Mouse (Mus musculus) liver, embryonic 16.5 days (tissue): ENCODE data around the gene Vhl. TPM values are rescaled to one million over a fixed set of nuclear protein-coding genes. Genes with fewer than 3 reads are reported as not detected.

Experiments
- ATAC-seq: fragments of 200-750 bp; cut with Nextera tagmentation; 2 replicates; pipeline ENCODE4 v1.8.0; 2017; ENCODE audit warnings: low read depth, mild to moderate bottlenecking, moderate number of reproducible peaks, moderate library complexity
- H3K27ac ChIP-seq: fragments of 300-500 bp; sonication (generic); 2 replicates; pipeline ENCODE4 v1.5.1; 2014; ENCODE audit warnings: mild to moderate bottlenecking, low read length
- H3K27me3 ChIP-seq: fragments of 300-500 bp; sonication (generic); 2 replicates; pipeline ENCODE4 v1.6.1; 2014; ENCODE audit warnings: low read depth, low read length, mixed read lengths; ENCODE audit not compliant: control insufficient read depth, insufficient read depth
- H3K36me3 ChIP-seq: fragments of 300-500 bp; sonication (generic); 2 replicates; pipeline ENCODE4 v1.6.1; 2014; ENCODE audit warnings: mild to moderate bottlenecking; ENCODE audit not compliant: control insufficient read depth, insufficient read depth
- H3K4me1 ChIP-seq: fragments of 300-500 bp; sonication (generic); 2 replicates; pipeline ENCODE4 v1.6.1; 2014; ENCODE audit warnings: low read depth, low read length, mixed read lengths; ENCODE audit not compliant: control insufficient read depth
- H3K4me2 ChIP-seq: fragments of 300-500 bp; sonication (generic); 2 replicates; pipeline ENCODE4 v1.6.1; 2014; ENCODE audit warnings: low read depth, low read length, mixed read lengths
- H3K4me3 ChIP-seq: fragments of 300-500 bp; sonication (generic); 2 replicates; pipeline ENCODE4 v1.5.1; 2014; ENCODE audit warnings: low read depth, mild to moderate bottlenecking, low read length
- H3K9ac ChIP-seq: fragments of 300-500 bp; sonication (generic); 2 replicates; pipeline ENCODE4 v1.6.1; 2014; ENCODE audit warnings: low read depth, low read length
- H3K9me3 ChIP-seq: fragments of 300-500 bp; sonication (generic); replicated peaks from 2 replicates; pipeline ENCODE4 v1.6.1; 2016; ENCODE audit warnings: low read length; ENCODE audit not compliant: control insufficient read depth
- WGBS: fragments of 180-500 bp; shearing (Covaris S2); extraction: QIAGEN DNeasy Blood & Tissue Kit; methylation state at CpG from one replicate; pipeline ENCODE4 v1.1.7; 2014; ENCODE audit not compliant: insufficient replicate concordance; 5-methylcytosine and 5-hydroxymethylcytosine counted together
- polyA plus RNA-seq: library from polyadenylated mRNA; unstranded; fragments of >200 nt; fragmentation: Nextera tagmentation; extraction: Ambion mirVana; gene quantifications from 2 replicates; pipeline ENCODE4 v1.2.1, GENCODE M21; 2015

Gene Vhl
- polyA plus RNA-seq, 1 experiment from 2014 or later, result 9.1 TPM

DNA sequence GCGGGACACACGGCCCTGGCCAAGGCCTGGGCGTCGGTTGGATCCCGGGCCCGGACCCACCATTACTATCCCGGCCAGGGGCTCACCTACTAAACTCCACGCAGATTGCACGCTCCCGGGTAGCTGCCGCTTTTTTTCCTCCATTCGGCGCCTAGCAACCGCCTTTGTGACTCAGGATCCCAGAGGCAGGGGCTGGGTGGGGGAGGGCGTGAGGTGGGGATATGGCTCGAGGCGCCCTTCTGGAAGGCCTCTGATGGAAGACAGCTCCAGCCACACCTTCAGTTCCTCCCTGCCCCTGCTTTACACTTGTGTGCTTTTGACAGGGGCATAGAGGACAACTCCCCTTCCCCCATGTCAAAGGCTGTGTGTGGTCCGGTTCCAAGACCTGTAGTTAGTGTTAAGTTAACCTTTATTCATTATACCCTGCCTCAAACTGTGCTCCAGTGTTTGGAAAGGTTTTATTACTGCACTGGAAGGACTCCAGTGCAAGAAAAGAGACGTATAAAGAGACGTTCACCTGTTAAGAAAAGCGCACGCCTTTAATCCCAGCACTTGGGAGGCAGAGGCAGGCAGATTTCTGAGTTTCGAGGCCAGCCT, 23.1 kb upstream of the Vhl start, which contains the start of gene Fancd2os:
Gene Fancd2os (minus strand): TSS at position 173 of the 597 bp plus-strand sequence.
- Histone ChIP-seq H3K36me3 (no peaks in the 10 kb centered on the region), H3K27ac (no peak within 1 kb of the TSS), H3K4me3 (no peak within 1 kb of the TSS), H3K9me3 (no peaks in the 10 kb centered on the region), H3K4me1 (peaks cover 8% of the 10 kb centered on the region), H3K9ac (no peak within 1 kb of the TSS), H3K27me3 (no peaks in the 10 kb centered on the region), H3K4me2 (no peak within 1 kb of the TSS)
- no peak for ATAC-seq
- WGBS, result 70% methylated on average over 23 of the region's 23 CpGs

DNA sequence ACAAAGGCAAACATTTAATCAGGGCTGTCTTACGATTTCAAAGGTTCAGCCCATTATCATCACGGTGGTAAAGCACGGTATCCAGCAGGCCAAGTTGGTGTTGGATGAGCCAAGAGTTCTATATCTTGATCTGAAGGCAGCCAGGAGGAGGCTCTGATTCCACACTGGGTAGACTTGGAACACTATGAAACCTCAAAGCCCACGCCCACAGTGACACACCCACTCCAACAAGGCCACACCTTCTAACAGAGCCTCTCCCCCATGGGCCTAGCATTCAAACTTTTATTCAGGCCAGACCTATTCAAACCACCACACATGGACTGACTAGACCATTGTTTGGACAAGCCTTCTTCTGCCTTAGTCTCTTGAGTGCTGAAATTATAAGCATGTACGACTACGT, 20.9 kb upstream of the Vhl start:
- Histone ChIP-seq H3K4me1 (peaks cover 17% of the 10 kb centered on the region), H3K27me3 (no peaks in the 10 kb centered on the region), H3K27ac (no peak overlapping the region), H3K36me3 (no peaks in the 10 kb centered on the region), H3K4me3 (no peak overlapping the region), H3K4me2 (no peak overlapping the region), H3K9ac (no peak overlapping the region), H3K9me3 (no peaks in the 10 kb centered on the region)
- 77% methylated on average over 6 of the region's 6 CpGs for WGBS
- ATAC-seq, result no peak

DNA sequence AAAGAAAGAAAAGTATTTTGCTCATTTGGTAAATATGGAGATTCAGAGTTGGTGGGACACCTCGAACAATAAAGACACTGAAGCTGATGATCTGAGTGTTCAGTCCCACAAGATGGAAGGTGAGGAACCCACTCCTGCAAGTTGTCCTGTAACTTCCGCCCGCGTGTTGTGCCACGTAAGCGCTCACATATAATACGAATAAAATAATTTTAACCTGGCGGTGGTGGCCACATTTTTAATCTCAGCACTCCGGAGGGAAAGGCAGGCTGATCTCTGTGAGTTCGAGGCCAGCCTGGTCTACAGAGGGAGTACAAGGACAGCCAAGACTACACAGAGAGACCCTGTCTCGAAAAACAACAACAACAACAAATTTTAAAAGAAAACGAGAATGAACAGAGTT, 19.8 kb upstream of the Vhl start:
- Histone ChIP-seq H3K36me3 (no peaks in the 10 kb centered on the region), H3K4me1 (peaks cover 17% of the 10 kb centered on the region), H3K27me3 (no peaks in the 10 kb centered on the region), H3K9ac (peak overlapping the region; percentile 90), H3K9me3 (no peaks in the 10 kb centered on the region), H3K27ac (peak overlapping the region; percentile 83; the same call in 1 of the 2 replicates), H3K4me3 (peak overlapping the region; percentile 94), H3K4me2 (peak overlapping the region; percentile 81)
- no peak for ATAC-seq
- WGBS, result 58% methylated on average over 12 of the region's 12 CpGs

DNA sequence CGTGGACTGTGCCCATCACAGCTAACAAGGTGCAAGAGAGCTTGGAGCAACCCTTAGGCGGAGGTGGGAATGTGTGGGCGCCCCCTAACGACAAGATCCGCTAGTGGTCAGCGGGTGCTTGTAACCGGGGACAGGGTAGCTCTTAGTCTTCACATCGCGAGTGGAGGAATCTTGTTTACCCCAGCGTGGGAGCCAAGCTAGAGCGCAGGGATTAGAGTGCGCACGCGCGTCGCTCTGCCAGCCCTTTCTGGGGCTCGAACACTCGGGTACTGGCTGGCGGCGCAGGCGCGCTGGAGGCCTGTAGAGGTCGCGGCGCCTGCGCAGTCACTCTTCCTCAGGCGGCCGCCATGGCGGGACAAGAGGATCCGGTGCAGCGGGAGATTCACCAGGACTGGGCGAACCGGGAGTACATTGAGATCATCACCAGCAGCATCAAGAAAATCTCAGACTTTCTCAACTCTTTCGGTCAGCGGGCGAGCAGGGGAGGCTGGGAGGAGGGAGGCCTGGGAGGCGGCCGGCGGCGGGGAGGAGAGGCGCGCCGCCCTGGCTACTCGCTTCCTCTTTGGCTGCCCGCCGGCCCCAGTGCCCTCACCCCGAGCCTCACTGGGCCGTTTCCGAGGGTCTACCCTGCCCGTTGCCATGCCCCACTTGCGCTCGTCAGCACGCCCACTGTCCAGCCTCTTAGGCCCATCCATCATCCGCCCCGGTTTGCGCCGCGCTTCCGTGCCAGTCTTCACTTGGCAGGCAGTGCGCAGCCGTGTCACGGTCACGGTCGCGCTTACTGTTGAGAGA, 19.1 kb upstream of the Vhl start, which contains the start of gene Brk1:
Gene Brk1 (plus strand): TSS at position 341 of the 792 bp plus-strand sequence.
- Histone ChIP-seq H3K9me3 (no peaks in the 10 kb centered on the region), H3K4me3 (peak within 1 kb of the TSS; percentile 94), H3K36me3 (no peaks in the 10 kb centered on the region), H3K9ac (peak within 1 kb of the TSS; percentile 90), H3K4me1 (peaks cover 17% of the 10 kb centered on the region), H3K27ac (peak within 1 kb of the TSS; percentile 83), H3K27me3 (no peaks in the 10 kb centered on the region), H3K4me2 (peak within 1 kb of the TSS; percentile 81)
- ATAC-seq, result peak; percentile 93
- under 1% methylated on average over 64 of the region's 65 CpGs for WGBS

DNA sequence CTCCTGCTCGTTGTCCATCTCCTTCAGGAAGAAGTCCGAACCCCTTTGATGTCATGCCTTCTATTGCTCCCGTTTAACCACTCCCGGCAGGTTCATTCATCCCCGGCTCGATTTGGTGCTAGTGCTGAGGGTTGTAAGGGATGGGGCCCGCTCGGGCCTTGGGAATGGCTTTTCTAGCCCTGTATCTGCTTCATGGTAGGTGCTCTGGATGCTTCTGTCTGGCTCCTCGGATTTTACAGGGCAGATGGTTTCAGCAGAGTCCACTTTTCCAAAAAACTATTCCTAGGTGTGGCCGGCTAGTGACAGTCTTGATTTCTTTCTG, 18.6 kb upstream of the Vhl start:
- Histone ChIP-seq H3K36me3 (no peaks in the 10 kb centered on the region), H3K27ac (peak overlapping the region; percentile 83; the same call in 1 of the 2 replicates), H3K9ac (peak overlapping the region; percentile 90), H3K9me3 (no peaks in the 10 kb centered on the region), H3K4me3 (peak overlapping the region; percentile 94), H3K27me3 (no peaks in the 10 kb centered on the region), H3K4me1 (peaks cover 17% of the 10 kb centered on the region), H3K4me2 (peak overlapping the region; percentile 81)
- peak; percentile 4; the same call in 1 of the 2 replicates for ATAC-seq
- WGBS, result 1% methylated on average over 10 of the region's 10 CpGs

DNA sequence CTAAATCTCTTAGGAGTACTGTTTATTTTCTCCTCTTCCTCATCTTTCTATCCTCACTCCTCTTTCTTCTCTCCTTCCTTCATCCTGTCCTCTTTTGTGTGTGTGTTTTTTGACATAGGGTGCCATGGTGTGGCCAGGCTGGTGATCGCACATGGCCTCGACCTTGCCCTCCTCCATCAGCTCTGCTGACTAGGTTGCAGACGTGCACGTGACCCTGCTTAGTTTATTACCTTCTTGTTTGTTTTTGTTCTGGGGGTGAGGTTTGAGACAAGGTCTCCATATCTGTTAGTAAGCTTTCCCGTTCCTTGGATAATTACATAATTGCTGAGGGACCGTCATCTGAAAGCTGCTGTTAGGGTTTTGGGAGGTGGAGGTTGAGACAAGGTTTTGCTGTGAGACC, 14.9 kb upstream of the Vhl start:
- WGBS, result 72% methylated on average over 6 of the region's 6 CpGs
- Histone ChIP-seq H3K36me3 (peaks cover 2% of the 10 kb centered on the region; the same call in 1 of the 2 replicates), H3K4me1 (peaks cover 14% of the 10 kb centered on the region), H3K27me3 (no peaks in the 10 kb centered on the region), H3K4me3 (no peak overlapping the region), H3K27ac (no peak overlapping the region), H3K4me2 (no peak overlapping the region), H3K9ac (no peak overlapping the region), H3K9me3 (no peaks in the 10 kb centered on the region)
- no peak for ATAC-seq

DNA sequence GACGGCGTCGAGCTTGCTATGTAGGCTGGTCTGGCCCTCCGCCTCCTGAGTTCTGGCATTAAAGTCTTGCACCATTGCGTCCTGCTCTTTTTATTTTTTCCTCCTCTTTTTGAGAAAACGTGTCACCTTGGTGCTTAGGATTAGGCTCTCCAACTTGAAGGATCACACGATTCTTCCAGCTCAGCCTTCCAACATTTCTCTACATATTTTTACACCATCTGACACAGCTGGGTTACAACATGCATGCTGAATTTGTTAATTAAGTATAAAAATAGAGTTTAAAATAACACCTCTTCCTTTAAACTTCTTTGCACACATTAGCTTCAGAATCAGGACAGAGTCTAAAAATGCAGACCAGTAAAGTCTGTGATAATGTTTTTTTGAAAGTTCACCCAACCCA, 14.5 kb upstream of the Vhl start:
- no peak overlapping the region for H3K4me3 ChIP-seq
- H3K27me3 ChIP-seq, result no peaks in the 10 kb centered on the region
- no peaks in the 10 kb centered on the region for H3K9me3 ChIP-seq
- peaks cover 2% of the 10 kb centered on the region; the same call in 1 of the 2 replicates for H3K36me3 ChIP-seq
- H3K4me2 ChIP-seq, result no peak overlapping the region
- no peak for ATAC-seq
- no peak overlapping the region for H3K9ac ChIP-seq
- H3K4me1 ChIP-seq, result peaks cover 14% of the 10 kb centered on the region
- H3K27ac ChIP-seq, result no peak overlapping the region
- 81% methylated on average over 7 of the region's 7 CpGs for WGBS

DNA sequence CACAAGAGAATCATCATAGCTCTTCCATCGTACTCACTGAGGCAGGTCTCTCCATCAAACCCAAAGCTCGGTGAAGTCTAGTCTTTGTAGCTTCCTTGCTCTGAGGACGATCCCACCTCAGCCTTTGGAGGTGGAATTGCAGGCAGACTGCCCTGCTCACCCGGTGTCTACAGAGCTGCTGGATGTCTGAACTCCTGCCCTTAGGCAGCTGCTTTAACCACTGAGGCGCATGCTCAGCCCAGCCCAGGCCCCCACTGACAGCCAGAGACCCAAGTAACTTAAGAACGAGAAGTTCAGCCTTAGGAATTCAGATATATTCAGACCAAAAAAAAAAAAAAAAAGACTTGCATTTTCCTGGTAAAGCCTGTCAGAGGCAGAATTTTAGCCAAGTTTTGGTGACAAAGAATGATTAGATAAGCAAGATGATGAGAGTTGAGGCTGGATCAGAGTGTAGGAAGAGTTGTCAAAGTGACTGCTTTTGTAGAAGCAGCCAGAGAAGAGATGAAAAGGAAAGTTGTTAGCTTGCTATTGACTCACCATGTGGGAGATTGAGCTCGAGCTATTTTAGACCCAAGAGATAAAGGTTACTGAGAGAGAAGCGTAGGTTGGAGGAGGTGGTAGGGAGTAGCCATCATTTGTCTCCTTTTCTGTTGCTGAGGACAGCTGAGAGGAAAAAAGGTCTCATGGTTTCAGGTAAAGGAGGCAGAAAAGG, 11.3 kb upstream of the Vhl start:
- no peak for ATAC-seq
- H3K4me2 ChIP-seq, result no peak overlapping the region
- no peak overlapping the region for H3K4me3 ChIP-seq
- no peak overlapping the region for H3K9ac ChIP-seq
- no peaks in the 10 kb centered on the region for H3K9me3 ChIP-seq
- no peaks in the 10 kb centered on the region for H3K27me3 ChIP-seq
- peaks cover 20% of the 10 kb centered on the region for H3K36me3 ChIP-seq
- WGBS, result 73% methylated on average over 8 of the region's 8 CpGs
- H3K4me1 ChIP-seq, result peaks cover 2% of the 10 kb centered on the region; the same call in 1 of the 2 replicates
- no peak overlapping the region for H3K27ac ChIP-seq
